Mouse (Mus musculus) C2C12 (cell line): ENCODE measurements around the gene Aagab.

Experiments used
- CTCF ChIP-seq: IDR thresholded peaks from one replicate; pipeline ENCODE4 v1.5.1; 2011; ENCODE audit not compliant: control insufficient read depth, insufficient read depth, insufficient read length
- MAX ChIP-seq: IDR thresholded peaks from one replicate; pipeline ENCODE4 v1.6.1; 2011; ENCODE audit warnings: mild to moderate bottlenecking, control low read depth
- MYOD1 ChIP-seq: IDR thresholded peaks from one replicate; pipeline ENCODE4 v1.6.1; 2011; ENCODE audit warnings: low read depth; ENCODE audit not compliant: control insufficient read depth, insufficient read length
- MYOG ChIP-seq: IDR thresholded peaks from one replicate; pipeline ENCODE4 v1.6.1; 2011; ENCODE audit not compliant: control insufficient read depth, insufficient read length; ENCODE audit errors: extremely low read depth

DNA sequence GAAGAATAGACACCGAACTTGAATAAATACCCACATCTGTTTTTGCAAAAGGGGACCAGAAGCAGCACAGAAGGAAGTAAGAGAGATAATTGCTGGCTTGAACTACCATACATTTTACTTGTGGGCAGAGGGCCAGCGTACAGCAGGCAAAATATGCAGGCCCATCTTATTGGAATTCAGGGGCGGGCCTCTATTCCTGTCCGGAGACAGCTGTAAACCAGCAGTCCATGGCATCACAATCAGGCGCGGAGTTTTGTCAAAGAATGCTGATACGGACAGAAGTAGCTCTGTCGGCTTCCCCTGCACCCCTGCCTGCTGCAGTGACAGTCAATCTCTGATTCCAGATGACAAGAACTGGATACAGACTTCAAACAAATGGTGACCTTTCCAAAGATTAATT, 33.7 kb upstream of the Aagab start:
- no peak for TF ChIP-seq MYOD1
- TF ChIP-seq MAX, result no peak
- no peak for TF ChIP-seq CTCF
- no peak for TF ChIP-seq MYOG
